Mouse (Mus musculus): ENCODE results near the gene Camsap1. TPM values are rescaled to one million over a fixed set of nuclear protein-coding genes. Genes with fewer than 3 reads are reported as not detected.

The Camsap1 gene
- total and polyA plus RNA-seq, 3 experiments: 7.4 to 45.1 (median 38.9) TPM

DNA sequence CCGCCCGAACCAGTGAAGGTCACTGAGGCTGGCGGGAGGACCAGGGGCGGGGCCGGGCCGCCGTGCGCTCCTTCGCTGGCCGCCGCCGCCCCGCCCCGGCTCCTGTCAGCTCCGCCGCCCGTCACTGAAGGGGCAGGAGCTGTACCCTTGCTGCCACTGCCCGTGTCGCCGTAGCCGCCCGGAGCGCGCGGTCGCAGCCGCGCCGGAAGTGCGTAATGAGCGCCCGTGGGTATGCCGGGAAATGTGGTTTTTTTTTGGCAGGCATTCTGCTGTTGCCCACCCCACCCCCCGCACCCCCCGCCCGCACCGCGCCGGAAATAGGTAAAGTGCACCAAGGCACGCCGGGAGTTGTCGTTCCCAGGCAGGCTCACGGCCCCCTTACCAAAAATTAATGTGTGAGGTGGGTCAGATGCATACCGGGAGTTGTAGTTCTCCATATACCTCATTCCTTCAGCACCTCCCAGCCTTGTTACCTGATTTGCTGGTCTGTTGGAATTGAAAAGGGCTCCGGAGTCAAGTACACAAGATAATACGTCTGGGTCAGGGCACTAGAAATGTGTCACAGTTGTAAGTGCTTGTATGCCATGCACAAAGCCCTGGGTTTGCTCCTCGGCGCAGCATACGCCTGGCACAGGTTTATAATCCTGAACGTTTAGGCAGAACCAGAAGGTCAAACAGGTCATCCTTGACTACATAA, 38.6 kb upstream of the Camsap1 start, which contains the start of gene Ubac1:
Ubac1 (minus strand) TSS at position 187 of the 697 bp plus-strand sequence.
- Histone ChIP-seq H3K27me3 (ENCODE audit: control insufficient read depth, insufficient read depth, low read length) (no peaks in the 10 kb centered on the region), H3K27ac (peak within 1 kb of the TSS; percentile 96), H3K79me2 (replicated peaks; ENCODE audit: control insufficient read depth, insufficient read depth, low read length) (peaks cover 7% of the 10 kb centered on the region), H3K9ac (ENCODE audit: low read depth, low read length) (peak within 1 kb of the TSS; percentile 98), H3K4me1 (ENCODE audit: control insufficient read depth, insufficient read depth, low read length) (peaks cover 9% of the 10 kb centered on the region), H3K36me3 (ENCODE audit: control insufficient read depth, insufficient read depth, low read length) (peaks cover 12% of the 10 kb centered on the region), H3K4me3 (peak within 1 kb of the TSS; percentile 86)
- TF ChIP-seq EP300 (IDR thresholded peaks at IDR 0.05; ENCODE audit: insufficient read depth, low read depth, low read length) (no peak), POLR2A (IDR thresholded peaks at IDR 0.05; ENCODE audit: insufficient read depth, low read depth, low read length) (peak; percentile 44; the same call in 1 of the 2 replicates), CTCF (IDR thresholded peaks at IDR 0.05) (0 out of 2 replicates have a peak, but pooled peaks have one; percentile 2)
- intact Hi-C loops (cut with DNase I): loop anchor here (1.0 to 10.0 kb wide), 3 partner anchors 39 to 187 kb away; partner anchors contain the start of gene Camsap1
- WGBS: 6% methylated on average over 50 of the region's 50 CpGs
- DNase-seq: peak; percentile 90 to 95

DNA sequence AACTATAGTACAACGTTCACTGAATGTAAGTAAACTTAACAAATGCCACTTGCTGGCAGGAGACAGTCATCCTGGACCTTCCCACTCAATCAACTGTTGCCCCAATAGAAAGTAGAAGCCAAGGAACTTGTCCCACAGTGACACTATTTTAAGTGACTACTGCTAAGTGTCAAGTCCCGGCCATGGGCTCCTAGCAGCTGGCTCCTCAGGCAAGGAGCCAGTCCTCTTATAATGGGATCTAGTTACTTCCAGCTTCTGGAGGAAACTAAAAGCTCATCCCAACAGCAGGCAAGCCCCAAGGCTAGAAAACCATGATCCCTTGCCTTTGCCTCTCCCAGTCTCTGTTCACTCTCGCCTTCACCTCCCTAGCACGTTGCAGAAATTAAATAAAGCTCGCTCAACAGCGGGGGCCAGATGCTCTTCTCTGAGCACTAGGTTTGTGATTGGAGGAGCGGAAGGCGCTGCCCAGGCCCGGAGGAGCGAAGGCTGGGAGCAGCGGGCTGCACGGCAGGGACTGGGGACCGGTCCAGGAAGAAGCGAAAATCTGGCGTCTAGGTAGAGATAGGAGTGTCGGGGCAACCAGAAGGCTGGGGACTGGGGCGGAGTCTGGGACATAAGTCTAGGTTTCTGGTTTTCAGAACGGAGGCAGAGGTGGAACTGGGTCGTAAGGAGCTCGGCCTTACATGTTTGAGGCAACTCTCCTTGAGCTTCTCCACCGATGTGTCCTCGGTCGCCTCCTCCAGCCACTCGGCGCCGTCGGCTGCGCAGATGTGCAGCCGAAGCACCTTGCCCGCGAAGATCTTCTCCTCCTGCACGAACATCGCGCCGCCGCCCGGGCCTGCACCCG, 37.9 kb upstream of the Camsap1 start:
- no peak for TF ChIP-seq CTCF (IDR thresholded peaks at IDR 0.05)
- TF ChIP-seq POLR2A (IDR thresholded peaks at IDR 0.05; ENCODE audit: insufficient read depth, low read depth, low read length): peak; percentile 49
- TF ChIP-seq EP300 (IDR thresholded peaks at IDR 0.05; ENCODE audit: insufficient read depth, low read depth, low read length): no peak
- peak overlapping the region; percentile 86 for H3K4me3 ChIP-seq
- WGBS: 1% methylated on average over 38 of the region's 38 CpGs
- H3K79me2 ChIP-seq (replicated peaks; ENCODE audit: control insufficient read depth, insufficient read depth, low read length): peaks cover 7% of the 10 kb centered on the region
- H3K27ac ChIP-seq: peak overlapping the region; percentile 96
- H3K27me3 ChIP-seq (ENCODE audit: control insufficient read depth, insufficient read depth, low read length): no peaks in the 10 kb centered on the region
- H3K36me3 ChIP-seq (ENCODE audit: control insufficient read depth, insufficient read depth, low read length): peaks cover 12% of the 10 kb centered on the region
- H3K9ac ChIP-seq (ENCODE audit: low read depth, low read length): peak overlapping the region; percentile 98
- peak in 1 of 2 experiments; percentile 66 for DNase-seq
- intact Hi-C loops (cut with DNase I): loop anchor here (1.0 to 10.0 kb wide), 3 partner anchors 38 to 186 kb away; partner anchors contain the start of gene Camsap1
- peaks cover 9% of the 10 kb centered on the region for H3K4me1 ChIP-seq (ENCODE audit: control insufficient read depth, insufficient read depth, low read length)

DNA sequence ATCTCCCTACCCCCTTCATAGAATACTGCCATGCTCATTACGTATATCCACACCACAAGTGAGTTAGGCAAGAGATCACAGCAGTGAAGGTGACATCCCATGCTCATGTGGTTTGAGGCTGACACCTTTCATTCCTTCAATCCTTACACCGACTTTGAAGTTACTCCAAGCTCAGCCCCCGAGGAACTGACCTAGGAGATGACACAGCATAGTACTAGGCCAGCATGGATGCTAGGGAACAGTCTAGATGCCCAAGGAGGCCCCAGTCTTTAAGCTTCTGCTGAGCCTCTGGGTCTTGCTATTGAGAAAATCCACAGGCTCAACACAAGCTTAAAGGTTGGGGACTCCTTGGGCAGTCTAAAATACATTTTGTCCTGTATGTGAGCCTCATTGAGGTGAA, 36.8 kb upstream of the Camsap1 start:
- H3K36me3 ChIP-seq (ENCODE audit: control insufficient read depth, insufficient read depth, low read length): peaks cover 12% of the 10 kb centered on the region
- peak overlapping the region; percentile 98; the same call in 1 of the 2 replicates for H3K9ac ChIP-seq (ENCODE audit: low read depth, low read length)
- no peaks in the 10 kb centered on the region for H3K27me3 ChIP-seq (ENCODE audit: control insufficient read depth, insufficient read depth, low read length)
- H3K4me1 ChIP-seq (ENCODE audit: control insufficient read depth, insufficient read depth, low read length): peaks cover 9% of the 10 kb centered on the region
- no peak for DNase-seq
- WGBS: 60% methylated on average over 3 of the region's 3 CpGs
- peaks cover 7% of the 10 kb centered on the region for H3K79me2 ChIP-seq (replicated peaks; ENCODE audit: control insufficient read depth, insufficient read depth, low read length)
- no peak overlapping the region; the same call in 1 of the 2 replicates for H3K27ac ChIP-seq
- TF ChIP-seq EP300 (IDR thresholded peaks at IDR 0.05; ENCODE audit: insufficient read depth, low read depth, low read length): no peak
- TF ChIP-seq CTCF (IDR thresholded peaks at IDR 0.05): no peak
- no peak for TF ChIP-seq POLR2A (IDR thresholded peaks at IDR 0.05; ENCODE audit: insufficient read depth, low read depth, low read length)
- intact Hi-C loops (cut with DNase I): loop anchor here (2.0 to 10.0 kb wide), 2 partner anchors 37 to 185 kb away; partner anchors contain the start of gene Camsap1
- H3K4me3 ChIP-seq: peak overlapping the region; percentile 86; the same call in 1 of the 2 replicates

DNA sequence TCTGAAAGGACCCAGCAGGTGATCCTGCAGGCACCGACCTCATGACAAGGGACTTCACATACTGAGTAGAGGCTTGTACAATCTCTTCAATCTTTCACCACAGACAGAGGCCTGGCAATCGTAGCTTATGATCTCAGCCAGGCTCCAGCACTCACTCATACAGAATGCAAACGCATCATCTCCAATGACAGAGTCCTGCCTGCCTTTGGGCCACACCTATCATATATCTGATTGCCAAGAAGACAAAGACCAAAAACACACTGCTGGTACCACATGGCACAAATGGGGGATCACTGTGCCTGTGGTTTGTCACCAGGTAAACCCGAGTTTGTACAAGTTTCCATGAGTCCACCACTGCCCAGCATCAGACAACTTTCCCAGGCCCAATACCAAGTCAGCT, 34.2 kb upstream of the Camsap1 start:
- Histone ChIP-seq H3K9ac (ENCODE audit: low read depth, low read length) (no peak overlapping the region), H3K27ac (no peak overlapping the region)
- intact Hi-C loops (cut with DNase I): no loop called here

DNA sequence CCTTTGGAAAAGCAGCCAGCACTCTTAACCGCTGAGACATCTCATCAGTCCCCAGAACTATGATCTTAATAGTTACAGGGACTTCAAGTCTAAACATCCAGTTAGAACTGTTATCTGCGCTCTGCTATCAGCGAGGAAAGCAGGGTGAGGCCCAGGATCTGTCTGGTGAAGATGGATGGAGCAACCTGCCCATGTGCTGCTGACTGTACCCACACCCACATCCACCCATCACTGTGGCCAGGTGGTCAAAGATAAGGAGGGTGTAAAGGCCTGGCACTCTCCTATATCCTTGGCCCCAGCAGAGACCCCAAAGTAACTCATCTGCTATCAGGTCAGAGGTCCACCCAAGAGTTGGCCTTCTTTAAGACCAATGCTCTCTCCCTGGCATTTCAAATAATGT, 30.6 kb upstream of the Camsap1 start:
- Histone ChIP-seq H3K4me1 (ENCODE audit: control insufficient read depth, insufficient read depth, low read length) (peaks cover 5% of the 10 kb centered on the region), H3K4me3 (no peak overlapping the region), H3K36me3 (ENCODE audit: control insufficient read depth, insufficient read depth, low read length) (peaks cover 15% of the 10 kb centered on the region), H3K79me2 (replicated peaks; ENCODE audit: control insufficient read depth, insufficient read depth, low read length) (peaks cover 6% of the 10 kb centered on the region), H3K27ac (no peak overlapping the region), H3K9ac (ENCODE audit: low read depth, low read length) (no peak overlapping the region), H3K27me3 (ENCODE audit: control insufficient read depth, insufficient read depth, low read length) (no peaks in the 10 kb centered on the region)
- DNase-seq: no peak
- TF ChIP-seq CTCF (IDR thresholded peaks at IDR 0.05) (no peak), EP300 (IDR thresholded peaks at IDR 0.05; ENCODE audit: insufficient read depth, low read depth, low read length) (no peak), POLR2A (IDR thresholded peaks at IDR 0.05; ENCODE audit: insufficient read depth, low read depth, low read length) (no peak)
- intact Hi-C loops (cut with DNase I): no loop called here
- WGBS: 86% methylated on average over 3 of the region's 3 CpGs

More for the DNA sequence above, 34.2 kb upstream of the Camsap1 start:
- Histone ChIP-seq H3K27me3 (ENCODE audit: control insufficient read depth, insufficient read depth, low read length) (no peaks in the 10 kb centered on the region), H3K4me3 (no peak overlapping the region), H3K79me2 (replicated peaks; ENCODE audit: control insufficient read depth, insufficient read depth, low read length) (peaks cover 8% of the 10 kb centered on the region), H3K36me3 (ENCODE audit: control insufficient read depth, insufficient read depth, low read length) (peaks cover 18% of the 10 kb centered on the region), H3K4me1 (ENCODE audit: control insufficient read depth, insufficient read depth, low read length) (peaks cover 9% of the 10 kb centered on the region)
- TF ChIP-seq EP300 (IDR thresholded peaks at IDR 0.05; ENCODE audit: insufficient read depth, low read depth, low read length) (no peak), CTCF (IDR thresholded peaks at IDR 0.05) (no peak), POLR2A (IDR thresholded peaks at IDR 0.05; ENCODE audit: insufficient read depth, low read depth, low read length) (no peak)
- WGBS: 55% methylated on average over 4 of the region's 4 CpGs
- DNase-seq: no peak
